Mouse (Mus musculus): ENCODE data around the gene Gm13941.

Gene Gm13941

DNA sequence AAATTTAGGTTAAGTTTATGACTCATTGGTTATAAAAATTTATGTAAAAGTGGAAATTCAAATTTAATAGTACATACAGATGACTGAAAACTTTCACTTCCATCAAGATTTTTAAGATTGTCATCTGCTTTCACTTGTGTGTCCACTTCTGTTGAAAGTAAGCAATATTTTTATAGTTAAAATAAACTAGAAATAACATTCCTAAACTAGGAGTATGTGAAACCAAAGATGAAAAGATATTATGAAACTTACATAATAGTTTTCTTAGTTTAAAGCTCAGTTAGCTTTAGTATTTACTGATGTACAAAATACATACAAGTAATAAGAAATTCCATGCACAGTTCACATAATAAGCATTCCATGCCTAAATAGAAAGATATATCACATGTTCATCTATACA, at the start of gene Gm13941:
Gene Gm13941 (minus strand): TSS at position 101 of the 400 bp plus-strand sequence.
- no peak for DNase-seq (ENCODE audit: inconsistent age in 2 of 2, low spot score in 1 of 2)

DNA sequence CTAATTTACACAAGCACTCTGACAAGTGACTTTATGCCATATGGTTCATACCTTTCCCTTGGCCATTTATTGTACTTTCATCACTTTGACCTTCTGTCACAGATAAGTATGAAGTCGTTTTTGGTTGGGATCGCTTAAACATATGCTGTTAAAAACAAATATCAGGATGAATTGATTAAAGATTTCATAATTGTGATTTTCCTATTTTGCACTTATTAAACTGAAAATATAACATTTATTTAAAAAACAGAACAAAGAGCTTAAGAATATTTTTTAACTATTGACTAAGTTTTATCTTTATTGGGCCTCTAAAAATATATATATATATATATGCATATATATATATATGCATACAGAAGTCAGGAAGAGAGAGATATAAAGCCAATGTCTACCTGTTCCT, 47.1 kb upstream of the Gm13941 start, which contains the start of gene Gm15130:
Gene Gm15130 (minus strand): TSS at position 101 of the 400 bp plus-strand sequence.
- DNase-seq (ENCODE audit: inconsistent age in 2 of 2, low spot score in 1 of 2) = no peak

DNA sequence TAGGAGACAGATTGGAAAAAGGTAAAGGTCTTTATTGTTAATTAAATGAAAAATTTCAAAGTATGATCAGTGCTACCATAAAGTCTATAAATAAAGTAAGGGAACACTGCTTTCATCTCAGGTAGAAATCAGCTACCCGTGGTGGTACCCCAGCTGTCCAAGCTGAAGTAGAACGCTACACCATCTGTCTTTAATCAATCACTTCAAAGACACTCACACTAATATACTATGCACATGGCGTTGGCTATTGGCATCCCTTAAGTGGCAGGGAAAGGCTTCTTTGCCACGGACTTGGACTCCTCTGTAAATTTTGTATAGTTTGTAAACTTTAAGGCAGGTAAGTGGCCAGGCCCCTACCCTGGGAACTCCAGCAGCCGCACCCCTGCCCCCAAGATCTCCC, 30.0 kb upstream of the Gm13941 start:
- DNase-seq (ENCODE audit: inconsistent age in 2 of 2, low spot score in 1 of 2) = no peak

GRCm38 (mm10) chr2:111058586-111059261, 47.1 kb downstream of the Gm13941 start:
- DNase-seq (ENCODE audit: inconsistent age in 2 of 2, low spot score in 1 of 2) = peak in 1 of 2 experiments; percentile 51

All from adrenal gland, adult (tissue).